Mouse (Mus musculus): ENCODE data around the gene Ube2n.

The Ube2n gene

DNA sequence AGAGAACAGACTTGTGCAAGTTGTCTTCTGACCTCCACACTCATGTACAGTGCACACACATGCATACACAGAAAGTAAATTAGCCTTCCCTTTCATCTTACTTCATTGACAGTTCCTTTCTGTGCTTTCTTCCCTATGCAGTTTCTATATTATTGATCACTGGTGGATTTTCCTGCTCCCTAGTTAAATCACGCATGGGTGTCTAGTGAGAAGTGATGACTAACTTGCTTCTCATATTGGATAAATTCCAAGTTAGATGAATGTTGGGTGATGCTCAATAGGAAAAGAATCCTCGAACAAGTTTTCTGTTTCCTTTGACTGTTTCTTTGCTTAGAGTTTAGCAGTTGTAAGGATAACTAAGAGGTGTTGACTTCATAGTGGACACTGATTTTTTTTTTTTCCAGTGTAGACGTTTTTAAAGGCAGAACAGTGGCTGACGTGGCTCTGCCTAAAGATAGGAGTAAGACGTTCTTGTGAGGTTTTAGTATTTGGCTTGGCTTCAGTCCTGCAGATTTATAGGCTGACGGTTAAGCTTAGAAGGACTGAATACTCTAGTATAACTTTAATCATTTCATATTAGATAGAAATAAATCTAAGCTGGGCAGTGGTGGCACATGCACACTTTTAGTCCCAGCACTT is 10.2 kb downstream of the Ube2n start:
- CTCF ChIA-PET = no interaction called here

DNA sequence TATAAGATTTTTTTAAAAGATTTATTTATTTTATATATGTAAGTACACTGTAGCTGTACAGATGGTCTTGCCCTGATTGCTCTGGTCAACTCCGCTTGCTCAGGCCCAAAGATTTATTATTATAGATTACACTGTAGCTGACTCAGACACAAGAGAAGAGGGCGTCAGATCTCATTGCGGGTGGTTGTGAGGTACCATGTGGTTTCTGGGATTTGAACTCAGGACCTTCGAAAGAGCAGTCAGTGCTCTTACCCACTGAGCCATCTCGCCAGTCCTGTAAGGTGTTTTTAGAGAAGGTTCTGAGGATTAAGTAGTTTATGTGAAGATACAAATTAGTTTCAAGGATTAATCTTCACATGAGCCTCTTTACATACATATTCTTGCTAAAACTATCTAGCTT is 10.9 kb downstream of the Ube2n start:
- CTCF ChIA-PET = no interaction called here

- CTCF ChIA-PET = interaction anchor here (0.7 kb wide), 1 partner anchor 9 kb away, joined by 3 read pairs; no protein-coding TSS in a partner anchor
Observed at GRCm38 (mm10) chr10:95526495-95527122, 11.7 kb downstream of the Ube2n start.

- CTCF ChIA-PET = no interaction called here
Observed at GRCm38 (mm10) chr10:95530551-95531121, 15.7 kb downstream of the Ube2n start.

DNA sequence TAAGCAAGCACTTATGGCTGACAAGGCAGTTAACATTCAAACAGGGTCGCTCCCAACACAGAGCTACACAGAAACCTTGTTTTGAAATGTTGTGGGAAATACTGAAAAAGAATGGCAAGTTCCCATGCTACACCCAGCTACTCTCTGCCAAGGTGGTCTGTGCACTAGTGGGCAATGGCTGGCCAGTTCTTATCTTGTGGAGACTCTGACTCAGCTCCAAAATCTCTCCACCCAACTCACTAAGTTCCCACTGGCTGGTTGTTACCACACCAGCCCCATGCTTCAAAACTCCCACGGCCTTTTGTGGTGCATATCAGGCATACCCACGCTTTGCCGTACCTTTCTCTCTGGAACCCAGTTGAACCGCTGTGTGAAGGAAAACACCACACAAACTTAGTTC is 18.0 kb downstream of the Ube2n start:
- CTCF ChIA-PET = interaction anchor here (0.6 kb wide), 1 partner anchor 403 kb away, joined by 4 read pairs; no protein-coding TSS in a partner anchor

DNA sequence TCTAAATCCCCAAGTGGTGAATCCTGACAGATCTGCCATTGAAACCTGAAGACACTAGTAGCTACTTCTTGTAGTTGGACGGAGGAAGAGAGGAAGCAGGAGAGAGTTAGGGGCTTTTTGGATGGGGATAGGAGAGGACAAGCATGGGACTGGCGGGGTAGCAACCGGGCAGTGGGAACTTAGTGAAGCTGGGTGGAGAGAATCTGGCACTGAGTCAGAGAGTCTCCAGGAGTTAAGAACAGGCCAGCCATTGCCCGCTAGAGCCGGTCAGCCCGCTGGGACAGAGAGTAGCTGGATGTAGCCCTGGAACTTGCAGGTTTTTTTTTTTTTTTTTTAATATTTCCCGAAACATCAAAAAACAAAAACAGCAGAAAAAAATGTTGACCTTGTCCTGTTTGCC is 18.4 kb downstream of the Ube2n start:
- CTCF ChIA-PET = interaction anchor here (0.6 kb wide), 3 partner anchors 19 to 559 kb away, joined by 3 to 4 read pairs (median 4); no protein-coding TSS in a partner anchor

GRCm38 (mm10) chr10:95535399-95536221 is 20.7 kb downstream of the Ube2n start:
- CTCF ChIA-PET = interaction anchor here (0.6 kb wide), 1 partner anchor 9 kb away, joined by 3 read pairs; no protein-coding TSS in a partner anchor

GRCm38 (mm10) chr10:95536222-95536541 is 21.2 kb downstream of the Ube2n start:
- CTCF ChIA-PET = interaction anchor here (0.6 kb wide), 1 partner anchor 9 kb away, joined by 3 read pairs; no protein-coding TSS in a partner anchor

DNA sequence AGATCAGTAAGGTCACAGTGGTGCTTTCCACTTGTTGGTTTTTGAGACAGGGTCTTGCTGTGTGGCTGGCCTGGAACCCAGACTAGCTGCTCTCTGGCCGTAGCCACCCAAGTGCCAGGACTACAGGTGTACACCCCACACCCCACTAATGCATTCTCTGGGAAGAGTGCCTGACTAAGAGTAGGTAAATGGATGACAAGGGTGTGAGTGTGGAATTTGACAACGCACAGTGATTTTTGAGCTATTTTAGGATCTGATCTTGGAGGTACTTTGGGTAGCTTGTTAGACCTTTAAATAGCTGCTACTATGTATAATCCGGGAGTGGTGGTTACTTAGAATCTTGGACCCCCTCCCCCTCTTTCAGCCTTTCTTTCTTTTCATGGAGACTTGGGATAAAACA is 24.3 kb downstream of the Ube2n start:
- CTCF ChIA-PET = no interaction called here

DNA sequence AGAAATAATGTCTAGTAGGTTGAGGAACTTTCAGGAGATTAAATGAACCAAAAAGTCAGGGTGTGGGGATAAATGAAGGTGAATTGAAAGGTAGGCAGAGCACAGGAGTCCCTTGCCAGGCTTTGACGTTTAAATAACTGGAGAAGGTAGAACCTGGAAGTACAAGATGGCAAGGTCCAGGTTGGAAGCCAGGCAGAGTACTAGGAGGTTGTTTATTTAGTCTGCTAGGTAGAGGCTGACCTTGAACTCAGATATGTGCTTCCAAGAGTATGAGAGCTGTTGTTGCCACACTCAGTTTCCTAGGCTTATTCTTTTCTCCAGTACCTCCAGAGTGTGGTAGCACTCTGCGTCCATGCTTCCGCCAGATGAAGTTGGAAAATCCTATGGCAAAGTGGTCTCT is 24.9 kb downstream of the Ube2n start:
- CTCF ChIA-PET = no interaction called here

GRCm38 (mm10) chr10:95542916-95543315 is 28.0 kb downstream of the Ube2n start:
- CTCF ChIA-PET = no interaction called here

DNA sequence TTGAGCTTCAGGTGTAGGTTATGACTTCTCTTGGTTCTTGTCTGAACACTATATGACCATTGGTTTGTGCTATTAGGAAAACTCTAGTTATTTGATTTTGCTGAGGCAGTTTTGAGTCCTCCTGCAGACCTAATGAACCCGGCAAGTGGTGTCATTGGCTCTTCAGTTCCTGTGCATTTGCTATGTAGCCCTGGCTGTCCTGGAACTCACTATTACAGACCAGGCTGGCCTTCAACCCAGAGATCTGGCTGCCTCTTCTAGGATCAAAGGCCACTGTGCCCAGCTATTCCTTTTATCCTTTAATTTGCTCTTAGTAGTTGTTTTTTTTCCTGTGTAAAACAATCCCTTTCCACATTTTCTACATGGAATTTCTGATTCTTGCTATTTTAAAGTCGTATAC is 28.4 kb downstream of the Ube2n start:
- CTCF ChIA-PET = no interaction called here

DNA sequence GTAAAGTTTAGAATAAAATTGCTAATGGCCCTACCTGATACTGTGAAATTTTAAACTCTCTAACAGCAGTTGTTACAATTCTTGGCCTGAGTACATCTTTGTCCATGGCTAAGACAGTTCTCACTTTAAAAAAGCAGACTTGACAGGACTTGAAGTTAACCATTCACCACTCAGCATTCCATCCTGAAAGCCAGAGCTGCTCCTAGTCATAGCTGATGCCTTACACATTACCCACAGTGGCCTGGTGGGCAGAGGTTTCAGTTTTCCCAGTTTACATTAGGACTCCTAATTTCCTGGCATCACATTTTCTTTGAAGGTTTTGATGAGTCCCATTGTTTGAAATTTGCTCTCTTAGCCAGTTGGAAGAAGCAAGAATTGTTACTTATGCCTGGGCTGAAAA is 29.1 kb downstream of the Ube2n start:
- CTCF ChIA-PET = no interaction called here

GRCm38 (mm10) chr10:95544651-95545050 is 29.7 kb downstream of the Ube2n start:
- CTCF ChIA-PET = no interaction called here

GRCm38 (mm10) chr10:95545051-95545450 is 30.1 kb downstream of the Ube2n start:
- CTCF ChIA-PET = no interaction called here

DNA sequence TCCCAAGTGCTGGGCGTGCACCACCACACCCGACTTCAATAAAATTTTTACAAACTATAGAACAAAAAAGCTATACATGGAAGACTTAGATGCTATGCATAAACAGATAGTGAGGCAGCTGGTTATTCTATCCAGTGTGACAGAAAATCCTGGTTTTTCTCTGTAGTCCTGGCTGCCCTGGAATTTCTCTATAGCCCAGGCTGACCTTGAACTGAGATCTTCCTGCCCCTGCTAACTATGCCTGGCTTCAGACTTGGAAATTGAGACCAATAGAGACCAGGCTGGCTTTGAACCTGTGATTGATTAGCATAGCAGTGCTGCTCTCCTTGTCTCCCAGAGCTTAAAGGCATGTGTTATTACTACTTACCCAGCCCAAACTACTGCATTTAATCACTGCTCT is 31.2 kb downstream of the Ube2n start:
- CTCF ChIA-PET = no interaction called here

DNA sequence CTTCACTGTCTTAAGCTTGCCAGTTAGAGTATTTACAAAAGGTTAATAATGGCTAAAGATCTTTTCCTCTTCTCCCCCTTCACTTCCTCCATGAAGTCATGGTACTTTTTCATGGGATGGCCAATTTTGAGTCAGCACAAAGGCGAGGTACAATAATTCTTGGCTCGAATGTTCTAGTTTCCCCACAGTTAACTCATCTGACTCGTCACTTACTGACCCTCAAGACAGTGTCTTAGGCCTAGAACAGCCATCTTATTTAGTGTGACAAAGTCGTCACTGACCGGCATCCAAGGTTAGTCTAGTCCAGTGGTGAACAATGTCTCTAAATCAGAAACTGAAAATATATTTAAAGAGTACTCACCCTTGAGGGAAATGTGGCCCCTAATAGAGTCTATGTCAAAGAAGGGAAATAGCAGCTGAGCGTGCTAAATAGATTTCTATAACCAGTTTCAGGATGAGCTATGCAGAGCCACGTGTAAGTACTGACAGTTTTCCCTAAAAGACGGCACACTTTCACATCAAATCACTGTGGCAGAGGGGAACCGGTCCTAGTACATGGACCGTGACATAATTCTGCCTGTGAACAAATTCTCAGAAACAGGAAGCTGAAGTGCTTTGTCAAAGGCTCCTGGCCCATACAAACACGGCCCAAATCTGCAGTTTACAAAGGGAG is 33.3 kb downstream of the Ube2n start:
- CTCF ChIA-PET = no interaction called here

DNA sequence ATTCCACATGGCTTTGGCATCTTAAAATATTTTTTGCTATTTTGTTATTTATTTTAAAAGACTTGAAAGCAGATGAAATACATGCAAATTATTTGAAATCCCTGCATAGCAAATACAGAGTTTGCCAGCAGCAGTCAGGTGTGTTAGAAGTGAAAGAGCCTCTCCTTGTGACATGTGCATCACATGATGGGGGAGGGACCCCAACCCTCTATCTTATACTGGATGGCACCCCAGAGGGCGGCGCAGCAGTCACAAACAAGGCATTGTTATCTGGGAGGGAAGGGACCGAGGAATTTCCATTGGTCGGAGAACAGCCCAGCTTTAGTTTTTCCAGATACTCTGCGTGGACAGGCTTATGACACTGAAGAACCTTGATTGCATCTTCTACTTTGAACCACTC is 34.1 kb downstream of the Ube2n start:
- CTCF ChIA-PET = interaction anchor here (0.6 kb wide), 1 partner anchor 388 kb away, joined by 13 read pairs; no protein-coding TSS in a partner anchor

DNA sequence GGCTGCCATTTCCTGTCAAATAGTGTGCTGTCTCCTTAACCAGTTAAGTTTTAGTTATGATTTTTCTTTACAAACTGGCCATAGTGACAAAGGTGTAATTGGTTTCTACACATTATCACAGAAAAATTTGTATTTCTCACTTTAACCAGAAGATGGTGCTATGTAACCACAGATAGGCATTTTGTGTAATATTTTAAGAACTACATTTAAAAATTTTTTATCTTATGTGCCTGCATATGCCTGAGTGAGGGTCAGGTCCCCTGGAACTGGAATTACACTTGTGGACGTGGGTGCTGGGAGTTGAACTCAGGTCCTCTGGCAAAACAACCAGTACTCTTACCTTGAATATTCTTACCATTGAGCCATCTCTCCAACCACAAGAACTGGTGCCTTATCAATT is 35.6 kb downstream of the Ube2n start:
- CTCF ChIA-PET = interaction anchor here (0.7 kb wide), 1 partner anchor 43 kb away, joined by 4 read pairs; no protein-coding TSS in a partner anchor

DNA sequence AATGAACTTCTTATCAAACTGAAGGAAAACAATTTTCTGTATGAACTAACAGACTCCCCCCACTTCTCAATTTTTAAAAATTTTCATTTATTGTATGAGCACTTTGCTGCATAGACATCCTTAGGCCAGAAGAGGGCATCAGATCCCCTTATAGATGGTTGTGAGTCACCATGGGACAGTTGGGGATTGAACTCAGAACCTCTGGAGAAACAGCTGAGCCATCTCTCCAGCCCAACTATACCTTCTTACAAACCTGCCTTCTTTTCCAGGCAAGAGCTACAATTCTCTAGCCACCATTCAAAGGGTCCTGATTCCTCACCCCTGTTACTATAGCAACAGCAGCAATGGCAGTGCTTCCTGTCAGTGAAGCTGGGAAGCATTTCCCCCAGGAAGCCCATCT is 36.8 kb downstream of the Ube2n start:
- CTCF ChIA-PET = no interaction called here

DNA sequence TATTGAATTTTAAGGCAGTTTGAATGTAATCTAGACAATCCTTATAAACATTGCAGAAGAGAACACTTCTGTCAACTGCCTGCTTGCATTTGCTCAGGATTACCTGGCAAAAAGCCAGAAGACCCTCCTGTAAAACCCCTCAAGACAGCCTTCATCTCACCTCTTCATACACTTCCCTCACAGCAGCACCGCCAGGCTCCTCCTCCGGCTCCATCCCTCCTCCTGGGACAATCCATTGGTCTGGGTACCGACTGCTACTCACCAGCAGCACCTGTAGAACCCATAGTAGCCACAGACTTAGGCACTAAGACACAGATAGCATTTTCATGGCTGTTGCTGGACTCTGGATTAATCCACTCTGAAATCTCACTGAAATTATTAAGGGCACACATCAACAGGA is 37.4 kb downstream of the Ube2n start:
- CTCF ChIA-PET = no interaction called here

GRCm38 (mm10) chr10:95555866-95556265 is 40.9 kb downstream of the Ube2n start:
- CTCF ChIA-PET = no interaction called here

All from spleen, embryonic (tissue).